Mouse (Mus musculus): ENCODE data around the gene Hip1r. TPM values are rescaled to one million over a fixed set of nuclear protein-coding genes. Genes with fewer than 3 reads are reported as not detected.

The Hip1r gene
- polyA plus RNA-seq, 1 experiment from 2014 or later = 34.3 TPM

GRCm38 (mm10) chr5:123978131-123978530, 4.7 kb downstream of the Hip1r start:
- H3K9ac ChIP-seq (ENCODE audit: low read depth, low read length) = no peak overlapping the region
- no peaks in the 10 kb centered on the region for H3K9me3 ChIP-seq (replicated peaks; ENCODE audit: control insufficient read depth, low read length, poor library complexity, severe bottlenecking)
- H3K36me3 ChIP-seq (ENCODE audit: control insufficient read depth, insufficient read depth, low read length) = no peaks in the 10 kb centered on the region
- no peak overlapping the region for H3K4me2 ChIP-seq (ENCODE audit: low read length)
- H3K4me3 ChIP-seq (ENCODE audit: low read depth, low read length) = no peak overlapping the region
- no peaks in the 10 kb centered on the region for H3K27me3 ChIP-seq (ENCODE audit: control insufficient read depth, insufficient read depth, low read depth, low read length)
- ATAC-seq = no peak
- no peak overlapping the region for H3K27ac ChIP-seq (ENCODE audit: low read length)
- WGBS = 81% methylated on average over 5 of the region's 5 CpGs
- H3K4me1 ChIP-seq (ENCODE audit: control insufficient read depth, insufficient read depth, low read length) = peaks cover 13% of the 10 kb centered on the region

- Histone ChIP-seq H3K4me2 (ENCODE audit: low read length) (no peak overlapping the region), H3K4me3 (ENCODE audit: low read depth, low read length) (no peak overlapping the region), H3K9me3 (replicated peaks; ENCODE audit: control insufficient read depth, low read length, poor library complexity, severe bottlenecking) (no peaks in the 10 kb centered on the region), H3K36me3 (ENCODE audit: control insufficient read depth, insufficient read depth, low read length) (no peaks in the 10 kb centered on the region), H3K27me3 (ENCODE audit: control insufficient read depth, insufficient read depth, low read depth, low read length) (no peaks in the 10 kb centered on the region), H3K9ac (ENCODE audit: low read depth, low read length) (no peak overlapping the region), H3K4me1 (ENCODE audit: control insufficient read depth, insufficient read depth, low read length) (peaks cover 11% of the 10 kb centered on the region), H3K27ac (ENCODE audit: low read length) (no peak overlapping the region)
- WGBS = 68% methylated on average over 18 of the region's 18 CpGs
- ATAC-seq = no peak
Measured at GRCm38 (mm10) chr5:123979221-123979979, 6.0 kb downstream of the Hip1r start.

GRCm38 (mm10) chr5:123979980-123980369, 6.5 kb downstream of the Hip1r start:
- WGBS = 63% methylated on average over 4 of the region's 4 CpGs
- H3K4me3 ChIP-seq (ENCODE audit: low read depth, low read length) = no peak overlapping the region
- no peaks in the 10 kb centered on the region for H3K36me3 ChIP-seq (ENCODE audit: control insufficient read depth, insufficient read depth, low read length)
- no peak overlapping the region for H3K27ac ChIP-seq (ENCODE audit: low read length)
- H3K9ac ChIP-seq (ENCODE audit: low read depth, low read length) = no peak overlapping the region
- no peak overlapping the region for H3K4me2 ChIP-seq (ENCODE audit: low read length)
- peaks cover 5% of the 10 kb centered on the region for H3K4me1 ChIP-seq (ENCODE audit: control insufficient read depth, insufficient read depth, low read length)
- no peaks in the 10 kb centered on the region for H3K27me3 ChIP-seq (ENCODE audit: control insufficient read depth, insufficient read depth, low read depth, low read length)
- ATAC-seq = no peak
- no peaks in the 10 kb centered on the region for H3K9me3 ChIP-seq (replicated peaks; ENCODE audit: control insufficient read depth, low read length, poor library complexity, severe bottlenecking)

GRCm38 (mm10) chr5:123980521-123981249, 7.3 kb downstream of the Hip1r start:
- Histone ChIP-seq H3K9ac (ENCODE audit: low read depth, low read length) (no peak overlapping the region), H3K4me1 (ENCODE audit: control insufficient read depth, insufficient read depth, low read length) (no peaks in the 10 kb centered on the region), H3K27ac (ENCODE audit: low read length) (no peak overlapping the region), H3K27me3 (ENCODE audit: control insufficient read depth, insufficient read depth, low read depth, low read length) (no peaks in the 10 kb centered on the region), H3K9me3 (replicated peaks; ENCODE audit: control insufficient read depth, low read length, poor library complexity, severe bottlenecking) (no peaks in the 10 kb centered on the region), H3K36me3 (ENCODE audit: control insufficient read depth, insufficient read depth, low read length) (no peaks in the 10 kb centered on the region), H3K4me2 (ENCODE audit: low read length) (no peak overlapping the region), H3K4me3 (ENCODE audit: low read depth, low read length) (no peak overlapping the region)
- ATAC-seq = no peak
- 88% methylated on average over 9 of the region's 9 CpGs for WGBS

GRCm38 (mm10) chr5:123981250-123981554, 7.8 kb downstream of the Hip1r start:
- WGBS = 80% methylated on average over 6 of the region's 6 CpGs
- H3K27ac ChIP-seq (ENCODE audit: low read length) = no peak overlapping the region
- no peak overlapping the region for H3K4me3 ChIP-seq (ENCODE audit: low read depth, low read length)
- H3K4me1 ChIP-seq (ENCODE audit: control insufficient read depth, insufficient read depth, low read length) = no peaks in the 10 kb centered on the region
- no peak for ATAC-seq
- H3K9me3 ChIP-seq (replicated peaks; ENCODE audit: control insufficient read depth, low read length, poor library complexity, severe bottlenecking) = no peaks in the 10 kb centered on the region
- H3K9ac ChIP-seq (ENCODE audit: low read depth, low read length) = no peak overlapping the region
- H3K4me2 ChIP-seq (ENCODE audit: low read length) = no peak overlapping the region
- H3K27me3 ChIP-seq (ENCODE audit: control insufficient read depth, insufficient read depth, low read depth, low read length) = no peaks in the 10 kb centered on the region
- H3K36me3 ChIP-seq (ENCODE audit: control insufficient read depth, insufficient read depth, low read length) = no peaks in the 10 kb centered on the region

- H3K4me3 ChIP-seq (ENCODE audit: low read depth, low read length) = no peak overlapping the region
- H3K9me3 ChIP-seq (replicated peaks; ENCODE audit: control insufficient read depth, low read length, poor library complexity, severe bottlenecking) = no peaks in the 10 kb centered on the region
- no peaks in the 10 kb centered on the region for H3K27me3 ChIP-seq (ENCODE audit: control insufficient read depth, insufficient read depth, low read depth, low read length)
- no peaks in the 10 kb centered on the region for H3K36me3 ChIP-seq (ENCODE audit: control insufficient read depth, insufficient read depth, low read length)
- no peak overlapping the region for H3K9ac ChIP-seq (ENCODE audit: low read depth, low read length)
- ATAC-seq = no peak
- no peak overlapping the region for H3K4me2 ChIP-seq (ENCODE audit: low read length)
- 77% methylated on average over 11 of the region's 11 CpGs for WGBS
- no peaks in the 10 kb centered on the region for H3K4me1 ChIP-seq (ENCODE audit: control insufficient read depth, insufficient read depth, low read length)
- no peak overlapping the region for H3K27ac ChIP-seq (ENCODE audit: low read length)
Measured at GRCm38 (mm10) chr5:123982838-123983237, 9.4 kb downstream of the Hip1r start.

GRCm38 (mm10) chr5:123985434-123985833, 12.0 kb downstream of the Hip1r start:
- Histone ChIP-seq H3K9me3 (replicated peaks; ENCODE audit: control insufficient read depth, low read length, poor library complexity, severe bottlenecking) (no peaks in the 10 kb centered on the region), H3K27me3 (ENCODE audit: control insufficient read depth, insufficient read depth, low read depth, low read length) (no peaks in the 10 kb centered on the region), H3K4me2 (ENCODE audit: low read length) (no peak overlapping the region), H3K4me1 (ENCODE audit: control insufficient read depth, insufficient read depth, low read length) (no peaks in the 10 kb centered on the region; the same call in 1 of the 2 replicates), H3K27ac (ENCODE audit: low read length) (no peak overlapping the region), H3K4me3 (ENCODE audit: low read depth, low read length) (no peak overlapping the region), H3K9ac (ENCODE audit: low read depth, low read length) (no peak overlapping the region), H3K36me3 (ENCODE audit: control insufficient read depth, insufficient read depth, low read length) (no peaks in the 10 kb centered on the region)
- no peak for ATAC-seq
- WGBS = 83% methylated on average over 9 of the region's 9 CpGs

GRCm38 (mm10) chr5:123986925-123987324, 13.5 kb downstream of the Hip1r start:
- Histone ChIP-seq H3K4me3 (ENCODE audit: low read depth, low read length) (no peak overlapping the region), H3K9me3 (replicated peaks; ENCODE audit: control insufficient read depth, low read length, poor library complexity, severe bottlenecking) (no peaks in the 10 kb centered on the region), H3K4me1 (ENCODE audit: control insufficient read depth, insufficient read depth, low read length) (no peaks in the 10 kb centered on the region; the same call in 1 of the 2 replicates), H3K9ac (ENCODE audit: low read depth, low read length) (no peak overlapping the region), H3K27ac (ENCODE audit: low read length) (no peak overlapping the region), H3K36me3 (ENCODE audit: control insufficient read depth, insufficient read depth, low read length) (peaks cover under 1% of the 10 kb centered on the region; the same call in 1 of the 2 replicates), H3K27me3 (ENCODE audit: control insufficient read depth, insufficient read depth, low read depth, low read length) (no peaks in the 10 kb centered on the region), H3K4me2 (ENCODE audit: low read length) (no peak overlapping the region)
- ATAC-seq = no peak
- 89% methylated on average over 2 of the region's 2 CpGs for WGBS

- WGBS = 85% methylated on average over 4 of the region's 4 CpGs
- no peak for ATAC-seq
Measured at GRCm38 (mm10) chr5:123987511-123987910, 14.1 kb downstream of the Hip1r start.

More at GRCm38 (mm10) chr5:123987511-123987910, 14.1 kb downstream of the Hip1r start:
- H3K9ac ChIP-seq (ENCODE audit: low read depth, low read length) = no peak overlapping the region
- no peak overlapping the region for H3K27ac ChIP-seq (ENCODE audit: low read length)
- no peaks in the 10 kb centered on the region; the same call in 1 of the 2 replicates for H3K4me1 ChIP-seq (ENCODE audit: control insufficient read depth, insufficient read depth, low read length)
- H3K36me3 ChIP-seq (ENCODE audit: control insufficient read depth, insufficient read depth, low read length) = peaks cover 2% of the 10 kb centered on the region; the same call in 1 of the 2 replicates
- H3K27me3 ChIP-seq (ENCODE audit: control insufficient read depth, insufficient read depth, low read depth, low read length) = no peaks in the 10 kb centered on the region
- H3K4me2 ChIP-seq (ENCODE audit: low read length) = no peak overlapping the region
- H3K9me3 ChIP-seq (replicated peaks; ENCODE audit: control insufficient read depth, low read length, poor library complexity, severe bottlenecking) = no peaks in the 10 kb centered on the region
- no peak overlapping the region for H3K4me3 ChIP-seq (ENCODE audit: low read depth, low read length)
